In the genomic region with DNA sequence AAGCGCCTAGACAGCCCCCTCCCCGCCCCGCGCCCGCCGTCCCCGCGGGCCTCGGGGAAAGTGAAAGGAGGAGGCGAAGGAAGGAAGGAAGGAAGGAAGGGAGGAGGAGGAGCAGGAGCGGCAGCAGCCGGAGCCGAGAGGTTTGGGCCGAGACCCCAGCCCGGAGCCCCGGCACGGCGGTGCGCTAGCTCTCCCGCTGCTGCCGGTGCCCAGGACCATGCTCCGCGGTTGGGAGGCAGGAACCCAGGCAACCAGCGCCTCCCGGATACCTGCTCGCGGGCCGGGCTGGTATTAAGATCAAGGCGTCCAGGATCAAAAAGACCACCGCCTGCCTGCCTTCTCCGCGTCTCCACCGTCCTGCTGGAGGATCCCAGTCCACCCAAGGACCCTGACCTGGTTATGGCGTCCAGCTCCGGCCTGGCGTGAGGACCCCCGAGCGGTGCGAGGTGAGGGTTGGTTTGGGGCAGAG, we compare ENCODE assay signal across 8 mouse cellular contexts. TPM values are rescaled to one million over a fixed set of nuclear protein-coding genes. Genes with fewer than 3 reads are reported as not detected.
DNase-seq lines count a peak whose midpoint lies in the region; ATAC-seq and TF ChIP-seq lines count a peak whose summit lies in the region.

No protein-coding gene starts in this region.

- no peak for TF ChIP-seq EP300 in lung, postnatal 0 days (IDR thresholded peaks at IDR 0.05)

- peaks cover 46% of the 10 kb centered on the region for H3K4me1 ChIP-seq in embryonic facial prominence, embryonic 12.5 days
- peaks cover 60% of the 10 kb centered on the region for H3K4me1 ChIP-seq in hindbrain, embryonic 14.5 days (replicated peaks; ENCODE audit: control insufficient read depth, insufficient read depth, low read length)
- peaks cover 29% of the 10 kb centered on the region for H3K4me1 ChIP-seq in lung, postnatal 0 days (ENCODE audit: insufficient read depth, low read depth, low read length)

- peak overlapping the region; percentile 97 for H3K4me3 ChIP-seq in embryonic facial prominence, embryonic 12.5 days
- peak overlapping the region; percentile 72 for H3K4me3 ChIP-seq in hindbrain, embryonic 14.5 days (replicated peaks; ENCODE audit: low read length)
- H3K4me3 ChIP-seq in lung, postnatal 0 days (ENCODE audit: low read depth, low read length) = peak overlapping the region; percentile 88

- TF ChIP-seq CTCF in lung, postnatal 0 days (IDR thresholded peaks at IDR 0.05) = no peak; the same call in 1 of the 2 replicates

- WGBS in embryonic facial prominence, embryonic 12.5 days = under 1% methylated on average over 37 of the region's 39 CpGs
- WGBS in hindbrain, embryonic 14.5 days = under 1% methylated on average over 37 of the region's 39 CpGs
- 0% methylated on average over 38 of the region's 39 CpGs for WGBS in lung, postnatal 0 days

- H3K27ac ChIP-seq in embryonic facial prominence, embryonic 12.5 days = peak overlapping the region; percentile 97
- H3K27ac ChIP-seq in hindbrain, embryonic 14.5 days = peak overlapping the region; percentile 94
- peak overlapping the region; percentile 96 for H3K27ac ChIP-seq in lung, postnatal 0 days (ENCODE audit: low read length)

- H3K4me2 ChIP-seq in embryonic facial prominence, embryonic 12.5 days (replicated peaks) = peak overlapping the region; percentile 96
- H3K4me2 ChIP-seq in hindbrain, embryonic 14.5 days (replicated peaks) = peak overlapping the region; percentile 96
- H3K4me2 ChIP-seq in lung, postnatal 0 days (replicated peaks; ENCODE audit: low read depth, low read length) = peak overlapping the region; percentile 77

- no peak for ATAC-seq in embryonic facial prominence, embryonic 12.5 days (ENCODE audit: insufficient number of reproducible peaks, insufficient read depth, low FRiP score, low TSS enrichment)
- ATAC-seq in hindbrain, embryonic 14.5 days (ENCODE audit: low FRiP score) = no peak
- no peak for ATAC-seq in lung, postnatal 0 days
- ATAC-seq in megakaryocyte-erythroid progenitor cell, adult 5-6 weeks (replicated peaks; ENCODE audit: low FRiP score, low TSS enrichment, poor library complexity, severe bottlenecking) = no peak

- no peaks in the 10 kb centered on the region for H3K9me3 ChIP-seq in embryonic facial prominence, embryonic 12.5 days
- no peaks in the 10 kb centered on the region for H3K9me3 ChIP-seq in hindbrain, embryonic 14.5 days (ENCODE audit: control insufficient read depth, low read length)
- H3K9me3 ChIP-seq in lung, postnatal 0 days (ENCODE audit: low read length) = no peaks in the 10 kb centered on the region

- DNase-seq in lung, adult 18-20 months = peak; percentile 45 to 52
- DNase-seq in lung, postnatal 36 days = no peak
- DNase-seq in hindbrain, embryonic 14.5 days (ENCODE audit: low spot score) = no peak
- DNase-seq in lung, postnatal 0 days (ENCODE audit: low spot score) = peak; percentile 41
- peak; percentile 45 for DNase-seq in thymus, postnatal 0 days (ENCODE audit: low spot score)
- DNase-seq in yolk sac, embryonic 10.5 days (ENCODE audit: low spot score) = no peak

- no peaks in the 10 kb centered on the region for H3K27me3 ChIP-seq in embryonic facial prominence, embryonic 12.5 days
- H3K27me3 ChIP-seq in hindbrain, embryonic 14.5 days (ENCODE audit: control insufficient read depth, insufficient read depth, low read length) = no peaks in the 10 kb centered on the region
- H3K27me3 ChIP-seq in lung, postnatal 0 days (replicated peaks; ENCODE audit: insufficient read depth, low read length) = no peaks in the 10 kb centered on the region

- H3K9ac ChIP-seq in embryonic facial prominence, embryonic 12.5 days = peak overlapping the region; percentile 99
- peak overlapping the region; percentile 95 for H3K9ac ChIP-seq in hindbrain, embryonic 14.5 days
- peak overlapping the region; percentile 92 for H3K9ac ChIP-seq in lung, postnatal 0 days (replicated peaks; ENCODE audit: low read depth)

- H3K36me3 ChIP-seq in embryonic facial prominence, embryonic 12.5 days = no peaks in the 10 kb centered on the region
- H3K36me3 ChIP-seq in hindbrain, embryonic 14.5 days (replicated peaks; ENCODE audit: control insufficient read depth, insufficient read depth) = no peaks in the 10 kb centered on the region
- H3K36me3 ChIP-seq in lung, postnatal 0 days (ENCODE audit: insufficient read depth, low read length) = no peaks in the 10 kb centered on the region

RNA-seq across cellular contexts. Expression of a gene that starts 0.5 kb away (rescaled TPM):
- 17.7 and 18.5 TPM in 2 replicates for polyA plus RNA-seq in embryonic facial prominence, embryonic 12.5 days (2016; fragmentation: Nextera tagmentation; extraction: Ambion mirVana)
- polyA plus RNA-seq in hindbrain, embryonic 14.5 days (2014; fragmentation: Nextera tagmentation; extraction: Ambion mirVana) = 11.6 and 13.5 TPM in 2 replicates
- 10.7 and 12.3 TPM in 2 replicates for polyA plus RNA-seq in lung, postnatal 0 days (2015; fragmentation: Nextera tagmentation; extraction: Ambion mirVana)
- polyA plus RNA-seq in thymus, postnatal 0 days (2015; fragmentation: Nextera tagmentation; extraction: Ambion mirVana) = 3.2 and 4.4 TPM in 2 replicates
- total RNA-seq in megakaryocyte-erythroid progenitor cell, adult 5-6 weeks (2014; fragmentation: Nextera tagmentation) = 4.8 and 5.5 TPM in 2 replicates
- 0.52 and 3.7 TPM in 2 replicates for total RNA-seq in megakaryocyte-erythroid progenitor cell, adult 5-6 weeks (2017)

RNA-seq across cellular contexts. Expression of a gene that starts 28.3 kb away (rescaled TPM):
- 1.7 and 2.2 TPM in 2 replicates for polyA plus RNA-seq in embryonic facial prominence, embryonic 12.5 days (2016; fragmentation: Nextera tagmentation; extraction: Ambion mirVana)
- polyA plus RNA-seq in hindbrain, embryonic 14.5 days (2014; fragmentation: Nextera tagmentation; extraction: Ambion mirVana) = not detected in 2 replicates
- polyA plus RNA-seq in lung, postnatal 0 days (2015; fragmentation: Nextera tagmentation; extraction: Ambion mirVana) = 2.2 and 2.3 TPM in 2 replicates
- polyA plus RNA-seq in thymus, postnatal 0 days (2015; fragmentation: Nextera tagmentation; extraction: Ambion mirVana) = 0.69 and 1.5 TPM in 2 replicates
- total RNA-seq in megakaryocyte-erythroid progenitor cell, adult 5-6 weeks (2014; fragmentation: Nextera tagmentation) = not detected in 2 replicates
- not detected in 2 replicates for total RNA-seq in megakaryocyte-erythroid progenitor cell, adult 5-6 weeks (2017)

RNA-seq across cellular contexts. Expression of a gene that starts 42.1 kb away (rescaled TPM):
- polyA plus RNA-seq in embryonic facial prominence, embryonic 12.5 days (2016; fragmentation: Nextera tagmentation; extraction: Ambion mirVana) = not detected in 2 replicates
- polyA plus RNA-seq in hindbrain, embryonic 14.5 days (2014; fragmentation: Nextera tagmentation; extraction: Ambion mirVana) = not detected in 2 replicates
- not detected in 2 replicates for polyA plus RNA-seq in lung, postnatal 0 days (2015; fragmentation: Nextera tagmentation; extraction: Ambion mirVana)
- not detected in 2 replicates for polyA plus RNA-seq in thymus, postnatal 0 days (2015; fragmentation: Nextera tagmentation; extraction: Ambion mirVana)
- total RNA-seq in megakaryocyte-erythroid progenitor cell, adult 5-6 weeks (2014; fragmentation: Nextera tagmentation) = not detected in 2 replicates
- total RNA-seq in megakaryocyte-erythroid progenitor cell, adult 5-6 weeks (2017) = not detected in 2 replicates

Comparison
In these comparisons a context has a peak if more than half of its experiments do, and no peak if none do; other contexts are left out.
1. DNase-seq: peak in lung, adult 18-20 months (2 of 2), lung, postnatal 0 days (single experiment) and thymus, postnatal 0 days (single experiment); none in lung, postnatal 36 days (single experiment), hindbrain, embryonic 14.5 days (single experiment) and yolk sac, embryonic 10.5 days (single experiment).
2. Peak in every context shown above with its lines, with median percentiles within 50 percentile points of each other: H3K27ac ChIP-seq, H3K4me2 ChIP-seq, H3K4me3 ChIP-seq and H3K9ac ChIP-seq.